Comparison of ENCODE assay signal across 24 mouse cellular contexts in genomic region chr6:31131716-31132115, GRCm38 (mm10).
"Had no signal": no experiment of that assay in that cellular context is flagged by ENCODE, and none has a peak within 500 bp of the region (broad histone marks: within the 10 kb centered on the region; RNA-seq: fewer than 3 reads in every experiment).

No protein-coding gene starts in this region.

- H3K4me3 ChIP-seq: kidney, embryonic 15.5 days; left cerebral cortex, adult 2 months; limb, embryonic 12.5 days; liver, embryonic 12.5 days; liver, embryonic 15.5 days; lung, embryonic 15.5 days; megakaryocyte, embryonic 14.5 days; midbrain, embryonic 10.5 days; neural tube, embryonic 12.5 days; neural tube, embryonic 15.5 days; stomach, embryonic 15.5 days had no signal

- DNase-seq: kidney, adult 11 months; kidney, postnatal 14 days; layer of hippocampus, postnatal 36 days; liver; lung, adult 18-20 months; lung, postnatal 10 days; lung, postnatal 36 days; midbrain, embryonic 14.5 days; right cerebral cortex, adult 18-20 months; right cerebral cortex, postnatal 14 days; right cerebral cortex, postnatal 4 days; spleen, adult 18-20 months; thymus, postnatal 25 days had no signal

- H3K4me1 ChIP-seq: limb, embryonic 12.5 days; neural tube, embryonic 12.5 days; neural tube, embryonic 15.5 days; stomach, embryonic 15.5 days had no signal

- H3K27ac ChIP-seq: kidney, embryonic 15.5 days; left cerebral cortex, adult 2 months; limb, embryonic 12.5 days; liver, embryonic 12.5 days; liver, embryonic 15.5 days; lung, embryonic 15.5 days; midbrain, embryonic 10.5 days; neural tube, embryonic 12.5 days; neural tube, embryonic 15.5 days; stomach, embryonic 15.5 days had no signal
